Mouse (Mus musculus) CD4-positive helper T cell, adult 2 months (primary cell): ENCODE results near the gene Bet1.
A peak's percentile ranks its signal among the peaks of the same experiment; 100 is the strongest.

Source experiments
- DNase-seq: peaks from one replicate; pipeline ENCODE4 v3.0.0-alpha.2; 2012; ENCODE audit warnings: low read depth, missing footprints, low spot score

The Bet1 gene

DNA sequence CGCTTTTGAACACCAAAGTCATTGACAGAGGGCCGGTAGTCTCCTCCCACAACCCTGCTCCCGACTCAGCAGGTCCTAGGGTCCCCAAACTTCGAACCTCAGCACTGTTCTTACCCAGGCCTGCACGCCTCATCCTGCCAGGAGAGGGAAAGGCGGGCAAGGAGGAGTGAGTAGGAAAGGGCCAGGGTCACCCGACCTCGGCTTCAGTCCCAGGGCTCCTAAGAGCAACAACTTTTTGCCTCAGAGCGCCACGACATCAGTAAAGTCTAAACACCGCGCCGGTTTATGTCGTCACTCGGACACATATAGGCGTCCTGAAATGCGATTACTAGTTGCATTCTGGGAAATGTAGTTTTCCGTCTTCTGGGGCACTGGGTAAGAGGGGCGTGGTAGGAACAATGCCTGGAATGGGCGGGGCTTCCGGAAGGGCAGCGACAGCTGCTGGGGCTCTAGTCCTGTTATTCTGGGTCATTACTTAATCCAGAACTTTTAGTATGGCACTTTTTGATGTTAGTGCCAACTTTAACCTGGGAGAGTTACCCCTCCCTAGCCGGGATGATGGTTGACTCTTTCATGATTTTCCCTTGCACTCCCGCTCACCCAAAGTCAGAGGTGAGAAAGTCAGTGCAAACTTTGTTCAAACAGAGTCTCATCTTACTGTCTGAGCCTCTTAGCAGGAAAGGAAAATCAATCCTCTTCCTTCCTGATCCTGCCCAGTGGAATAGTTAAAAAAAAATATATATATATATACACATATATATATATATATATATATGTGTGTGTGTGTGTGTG lies at the start of gene Bet1:
TSS of gene Bet1 (minus strand) at position 310 of the 792 bp plus-strand sequence.
- DNase-seq = peak; percentile 93

DNA sequence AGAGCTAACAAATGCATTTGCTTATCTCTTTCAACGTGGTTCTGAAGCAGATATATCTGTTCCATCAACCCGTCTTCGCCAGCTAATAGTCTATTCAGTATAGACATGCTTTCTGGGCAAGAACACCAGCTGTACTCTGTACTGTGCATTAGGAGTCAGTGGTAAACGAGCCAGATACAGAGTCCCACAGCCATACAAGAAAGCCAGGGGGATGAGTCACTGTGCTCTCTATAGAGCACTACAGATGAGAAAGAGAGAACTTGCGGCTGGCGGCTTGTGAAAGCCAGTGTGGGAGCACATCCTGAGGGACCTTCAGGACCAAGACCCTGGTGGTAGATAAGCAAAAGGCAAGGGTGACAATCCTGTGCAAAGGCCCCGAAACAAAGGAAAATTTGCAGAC lies 45.5 kb upstream of the Bet1 start:
- no peak for DNase-seq

DNA sequence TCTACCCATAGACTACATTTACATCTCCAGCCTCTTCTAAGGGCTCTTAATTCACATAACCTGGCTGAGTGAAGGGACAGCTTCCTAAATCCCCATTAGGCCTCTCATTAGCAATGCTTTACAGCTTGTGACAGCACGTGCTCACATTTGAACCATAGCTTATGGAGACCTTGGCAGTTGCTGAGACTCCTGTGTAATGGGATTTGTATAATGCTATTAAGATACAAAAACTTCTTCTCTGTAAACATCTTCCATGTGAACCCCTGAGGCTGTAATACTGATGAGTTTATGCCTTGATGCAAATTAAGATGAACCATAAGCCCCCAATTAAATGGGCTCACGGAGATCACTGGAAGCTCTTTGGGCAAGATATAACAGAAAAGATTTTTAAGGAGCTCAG lies 44.4 kb upstream of the Bet1 start:
- no peak for DNase-seq

DNA sequence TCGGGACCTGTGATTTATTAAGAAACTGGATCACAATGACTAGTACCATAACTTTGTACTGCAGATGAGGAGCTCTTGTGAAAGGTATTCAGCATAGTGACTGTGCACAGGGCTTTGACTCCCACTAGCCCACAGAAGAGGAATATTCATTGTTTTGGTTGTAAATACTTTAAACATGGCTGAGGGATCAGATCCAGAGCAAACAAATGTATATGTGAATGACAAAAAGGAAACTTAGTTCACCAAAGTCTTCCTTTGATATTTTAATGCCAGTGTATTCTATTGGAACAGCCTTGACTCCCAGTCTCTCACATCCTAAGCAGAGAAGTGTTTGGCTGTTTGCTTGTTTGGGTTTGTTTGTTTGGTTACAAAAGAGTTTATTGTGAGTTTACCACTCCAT lies 31.8 kb upstream of the Bet1 start:
- DNase-seq = no peak

DNA sequence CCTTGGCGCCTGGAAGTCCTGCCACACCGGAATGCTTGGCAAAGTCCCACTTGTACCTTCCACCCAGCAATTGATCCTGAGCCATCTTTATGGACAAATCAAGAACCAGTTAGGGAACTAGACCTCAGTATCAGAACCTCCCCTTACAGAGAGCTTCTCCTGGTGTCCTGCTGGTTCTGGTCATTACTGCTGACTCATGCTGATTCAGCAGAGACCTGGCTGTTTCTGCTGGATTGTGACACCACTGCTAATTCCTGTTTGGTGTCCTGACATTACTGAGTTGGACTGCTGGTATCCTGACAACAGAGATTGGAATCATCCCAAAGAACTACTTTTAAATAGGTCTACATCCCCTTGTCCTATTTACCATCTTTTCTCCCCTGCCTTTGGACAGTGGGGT lies 3.7 kb upstream of the Bet1 start:
- no peak for DNase-seq

DNA sequence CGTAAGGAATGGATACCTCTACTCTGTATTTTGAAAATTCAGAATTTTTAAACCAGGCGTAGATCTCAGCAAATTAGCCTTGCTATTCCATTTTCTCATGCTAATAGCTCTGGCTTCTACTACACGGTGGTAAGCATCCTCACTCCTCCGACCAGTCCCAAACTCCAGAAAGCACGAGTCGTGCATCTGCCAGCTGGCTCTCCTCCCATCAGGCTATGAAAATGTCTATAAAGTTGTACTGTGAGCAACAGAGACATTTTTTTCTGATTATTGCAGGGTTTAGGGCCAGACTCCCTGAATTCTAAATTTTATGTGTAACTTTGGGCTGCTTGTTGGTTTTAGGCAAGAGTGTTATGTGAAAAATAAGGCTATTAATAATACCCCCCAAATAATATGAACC lies 14.5 kb downstream of the Bet1 start:
- DNase-seq = no peak

DNA sequence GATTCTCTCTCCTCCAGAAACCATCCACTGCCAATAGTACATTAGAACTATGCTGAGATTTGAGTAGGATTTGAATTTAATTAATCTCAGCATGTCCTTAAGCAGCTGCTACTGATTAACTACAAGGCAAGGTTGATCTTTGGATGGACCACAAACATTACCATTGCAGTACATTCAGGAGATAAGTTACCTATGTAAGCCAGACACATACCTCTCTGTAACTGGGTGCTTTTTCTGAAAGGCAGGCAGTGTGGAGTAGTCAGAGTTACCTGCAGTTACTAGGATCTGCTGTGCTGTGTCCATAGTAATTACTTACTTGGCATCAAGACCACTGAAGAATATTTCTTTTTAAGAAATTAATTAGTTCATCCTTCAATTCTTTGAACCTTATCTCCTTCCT lies 17.1 kb downstream of the Bet1 start:
- no peak for DNase-seq

DNA sequence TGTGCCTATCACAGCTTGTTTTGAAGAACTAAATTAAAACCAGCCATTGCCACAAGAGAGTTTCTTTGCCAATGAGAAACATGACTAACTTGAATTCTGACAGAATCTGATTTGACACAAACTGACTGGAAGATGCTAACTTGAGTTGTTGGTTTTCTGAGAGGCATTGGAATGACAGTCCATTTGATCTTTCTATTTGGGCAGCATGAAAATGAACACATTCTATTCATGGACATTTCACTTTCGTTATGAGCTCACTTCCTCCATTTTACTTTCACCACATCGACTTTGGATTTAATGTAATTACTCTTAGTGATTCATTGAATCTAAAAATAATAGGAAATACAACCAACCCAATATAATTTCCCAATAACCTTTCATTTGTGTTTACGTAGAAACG lies 32.4 kb downstream of the Bet1 start:
- no peak for DNase-seq

DNA sequence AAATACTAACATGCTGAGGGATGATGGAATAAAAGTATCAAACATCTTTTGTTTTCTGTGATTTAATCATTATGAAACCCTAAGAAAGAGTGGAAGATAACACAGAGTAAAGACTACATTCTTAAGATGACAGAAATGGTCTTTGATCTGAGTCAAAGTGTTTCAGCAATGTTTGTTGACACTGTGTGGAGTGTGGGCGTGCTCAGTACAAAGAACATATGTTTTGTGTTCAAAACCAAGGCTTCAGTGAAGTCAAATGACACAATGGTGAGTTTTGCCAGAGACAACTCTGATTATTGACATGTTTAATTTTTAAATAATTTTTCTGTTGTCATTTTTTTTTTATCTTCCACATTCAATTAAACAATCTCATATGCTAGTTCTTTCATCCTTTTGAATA lies 33.9 kb downstream of the Bet1 start:
- no peak for DNase-seq

DNA sequence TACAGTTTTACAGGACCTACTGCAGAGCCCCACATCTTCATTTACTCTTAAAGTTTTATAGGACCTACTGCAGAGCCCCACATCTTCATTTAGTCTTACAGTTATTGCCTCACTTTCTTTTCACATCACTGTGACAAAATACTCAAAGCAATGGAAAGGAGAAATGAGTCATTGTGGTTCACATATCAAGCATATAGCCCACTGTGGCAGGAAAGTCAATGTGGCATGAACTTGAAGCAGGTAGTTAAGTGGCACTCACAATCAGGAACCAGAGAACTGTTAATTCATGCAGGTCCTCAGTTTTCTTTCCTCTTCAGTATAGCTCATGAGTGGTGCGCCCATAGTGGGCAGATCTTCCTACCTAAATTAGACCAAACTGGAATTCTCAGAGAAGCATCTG lies 39.6 kb downstream of the Bet1 start:
- no peak for DNase-seq

DNA sequence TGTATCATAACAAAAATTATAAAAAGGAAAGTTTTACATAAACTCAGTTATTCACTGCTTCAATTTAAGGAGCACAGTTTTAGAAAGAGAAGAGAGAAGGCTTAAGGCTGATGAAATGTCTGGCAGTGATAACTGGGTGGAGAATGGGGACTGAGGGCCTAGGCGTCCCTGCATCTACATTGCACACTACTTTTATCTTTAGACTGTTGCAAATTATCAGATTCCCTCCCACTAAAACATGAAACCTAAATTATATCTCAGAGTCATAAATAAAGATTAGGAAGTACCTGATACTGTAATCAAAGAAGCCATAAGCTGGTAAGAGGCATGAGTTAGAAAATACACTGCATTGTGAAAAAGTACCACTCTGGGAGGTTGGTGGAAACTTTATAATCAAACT lies 45.0 kb downstream of the Bet1 start:
- DNase-seq = no peak

DNA sequence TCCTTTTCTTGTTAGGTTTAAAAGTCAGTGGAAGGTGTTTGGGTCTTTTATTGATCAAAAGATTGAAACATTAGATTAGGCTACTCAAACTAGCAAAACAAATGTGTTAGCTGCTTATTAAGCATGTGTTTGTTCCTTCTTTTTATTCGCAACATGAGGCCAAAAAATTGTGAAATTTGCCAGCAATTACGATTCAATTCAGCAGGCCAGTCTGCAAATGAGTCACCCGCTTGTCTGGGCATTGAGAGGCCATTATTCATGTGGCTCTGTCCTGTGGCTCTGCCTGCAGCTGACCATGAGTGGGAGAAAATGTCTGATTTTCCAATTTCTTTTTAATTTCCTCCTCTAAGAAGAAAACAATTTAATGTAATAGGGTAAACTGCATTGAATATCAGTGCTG lies 55.8 kb downstream of the Bet1 start:
- DNase-seq = no peak
